Mouse (Mus musculus): ENCODE results near the gene Vmn1r212. TPM values are rescaled to one million over a fixed set of nuclear protein-coding genes. Genes with fewer than 3 reads are reported as not detected.
"Not testable (repeated sequence)": the region's sequence is repeated elsewhere in the genome, so short reads cannot be mapped to it uniquely, and the experiment has no call there.

Vmn1r212 gene
- polyA plus RNA-seq (2016; fragmentation: Nextera tagmentation; extraction: Ambion mirVana) = not detected in 2 replicates

DNA sequence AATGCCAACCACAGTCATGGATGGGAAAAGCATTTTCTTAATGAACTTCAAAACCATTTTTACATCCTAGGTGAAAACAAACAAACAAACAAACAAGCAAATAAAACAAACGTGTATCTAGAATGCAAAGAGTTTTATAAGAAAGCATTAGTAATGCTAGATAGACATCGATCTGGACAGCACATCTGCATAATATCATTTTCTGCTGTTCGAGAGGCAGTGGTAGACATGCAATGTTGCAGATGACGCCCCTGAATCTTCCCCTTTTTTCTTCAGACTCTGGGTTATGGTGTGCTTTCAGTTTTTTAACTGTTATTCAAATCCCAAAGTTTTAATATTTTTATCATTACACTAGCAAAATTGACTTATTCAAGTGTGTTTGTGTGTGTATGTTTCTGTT is at the start of gene Vmn1r212:
Gene Vmn1r212, minus strand, starts transcription at position 101 of the 400 bp plus-strand sequence.
- 82% methylated on average over 4 of the region's 4 CpGs for WGBS
- Histone ChIP-seq H3K27me3 (ENCODE audit: low read depth, poor library complexity, severe bottlenecking) (no peaks in the 10 kb centered on the region), H3K9me3 (replicated peaks) (no peaks in the 10 kb centered on the region), H3K4me1 (no peaks in the 10 kb centered on the region), H3K36me3 (no peaks in the 10 kb centered on the region), H3K27ac (no peak within 1 kb of the TSS), H3K4me3 (no peak within 1 kb of the TSS)
- no peak for DNase-seq (ENCODE audit: low spot score)

DNA sequence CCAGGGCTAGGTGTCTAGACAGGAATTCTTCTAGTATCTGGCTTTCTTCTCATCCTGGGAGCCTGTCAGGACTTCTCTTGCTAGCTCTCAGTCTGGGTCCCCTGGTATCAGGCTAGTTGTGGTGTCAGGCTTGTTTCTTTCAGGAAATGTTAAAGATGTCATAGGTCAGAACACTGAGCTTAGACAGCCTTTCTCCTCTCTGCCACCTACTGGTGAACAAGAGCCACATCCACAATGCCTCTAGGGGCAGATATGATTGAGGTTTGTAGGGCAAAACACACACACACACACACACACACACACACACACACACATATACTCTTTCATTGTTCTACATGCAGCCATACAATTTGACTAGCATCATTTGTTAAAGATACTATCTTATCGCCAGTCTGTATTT is 4.7 kb downstream of the Vmn1r212 start:
- Histone ChIP-seq H3K27me3 (ENCODE audit: low read depth, poor library complexity, severe bottlenecking) (no peaks in the 10 kb centered on the region), H3K4me3 (no peak overlapping the region)
- WGBS = 100% methylated on average over 1 of the region's 1 CpGs

DNA sequence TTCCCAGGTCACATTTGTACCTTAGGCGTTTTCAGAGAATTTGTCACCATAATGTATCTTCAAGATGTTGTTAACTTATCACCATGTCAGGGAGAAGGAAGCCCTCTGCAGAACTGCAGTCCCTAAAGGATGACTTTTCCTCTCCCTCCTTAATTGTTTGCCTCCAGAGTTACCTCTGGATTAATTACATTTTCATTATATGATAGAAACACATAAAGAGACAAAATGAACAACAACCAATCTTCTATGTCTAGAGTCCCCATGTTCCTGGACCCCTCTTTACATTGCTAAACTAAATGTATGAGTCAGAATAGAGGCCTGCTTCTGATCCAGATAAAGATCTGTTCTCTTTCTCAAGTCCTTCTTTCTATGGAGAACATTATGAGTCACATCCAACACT is 26.5 kb downstream of the Vmn1r212 start, which contains the start of gene Vmn1r211:
Gene Vmn1r211, minus strand, starts transcription at position 101 of the 400 bp plus-strand sequence.
- WGBS = 79% methylated on average over 1 of the region's 1 CpGs
- H3K27ac ChIP-seq = no peak within 1 kb of the TSS
- no peaks in the 10 kb centered on the region for H3K27me3 ChIP-seq (ENCODE audit: low read depth, poor library complexity, severe bottlenecking)
- no peak for DNase-seq (ENCODE audit: low spot score)
- H3K9me3 ChIP-seq (replicated peaks) = no peaks in the 10 kb centered on the region
- no peaks in the 10 kb centered on the region for H3K4me1 ChIP-seq
- H3K4me3 ChIP-seq = no peak within 1 kb of the TSS
- H3K36me3 ChIP-seq = no peaks in the 10 kb centered on the region

More for the DNA sequence above, 4.7 kb downstream of the Vmn1r212 start:
- no peak overlapping the region for H3K27ac ChIP-seq
- H3K4me1 ChIP-seq = no peaks in the 10 kb centered on the region
- no peak for DNase-seq (ENCODE audit: low spot score)
- no peaks in the 10 kb centered on the region for H3K36me3 ChIP-seq
- no peaks in the 10 kb centered on the region for H3K9me3 ChIP-seq (replicated peaks)

- H3K27me3 ChIP-seq (ENCODE audit: low read depth, poor library complexity, severe bottlenecking) = no peaks in the 10 kb centered on the region
- no peak for DNase-seq (ENCODE audit: low spot score)
- H3K27ac ChIP-seq = no peak overlapping the region
- 78% methylated on average over 4 of the region's 4 CpGs for WGBS
- no peak overlapping the region for H3K4me3 ChIP-seq
- H3K4me1 ChIP-seq = no peaks in the 10 kb centered on the region
- no peaks in the 10 kb centered on the region for H3K9me3 ChIP-seq (replicated peaks)
- no peaks in the 10 kb centered on the region for H3K36me3 ChIP-seq
Observed at GRCm38 (mm10) chr13:22854760-22855159, 29.2 kb downstream of the Vmn1r212 start.

DNA sequence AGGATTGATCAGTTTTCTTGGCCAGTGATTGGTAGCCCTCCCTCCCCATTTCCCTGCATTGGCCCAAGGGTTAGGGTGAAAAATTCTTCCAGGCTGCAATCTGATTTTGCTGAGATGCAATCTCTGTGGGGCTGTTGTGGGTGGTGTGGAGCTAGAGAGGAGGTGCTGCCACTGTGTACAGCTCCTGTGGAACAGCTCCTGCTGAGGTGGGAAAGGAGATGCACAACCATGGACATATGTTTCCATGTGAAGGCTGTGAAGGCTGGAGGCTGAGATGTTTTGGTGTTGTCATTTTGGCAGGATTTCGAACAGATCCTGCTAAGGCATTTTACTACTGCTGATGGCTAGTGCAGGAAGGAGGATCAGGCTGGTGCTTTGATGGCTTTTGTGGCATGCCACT is 37.2 kb downstream of the Vmn1r212 start:
- no peaks in the 10 kb centered on the region for H3K9me3 ChIP-seq (replicated peaks)
- 81% methylated on average over 1 of the region's 1 CpGs for WGBS

DNA sequence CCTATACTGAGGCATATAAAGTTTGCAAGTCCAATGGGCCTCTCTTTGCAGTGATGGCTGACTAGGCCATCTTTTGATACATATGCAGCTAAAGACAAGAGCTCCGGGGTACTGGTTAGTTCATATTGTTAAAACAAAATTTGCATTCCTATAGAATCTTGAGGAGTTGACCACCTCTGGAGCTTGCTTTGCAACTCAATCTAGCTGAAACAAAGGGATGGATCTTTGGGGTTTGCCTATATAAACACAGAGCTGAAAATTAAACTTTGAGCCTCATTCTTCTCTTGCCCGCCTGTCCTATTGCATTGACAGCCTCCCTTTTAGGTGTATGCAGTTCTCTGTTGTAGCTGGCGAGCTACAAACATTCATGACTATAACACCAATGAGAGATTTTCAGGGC is 39.7 kb downstream of the Vmn1r212 start:
- H3K4me1 ChIP-seq; H3K4me3 ChIP-seq; DNase-seq (ENCODE audit: low spot score); H3K27me3 ChIP-seq (ENCODE audit: low read depth, poor library complexity, severe bottlenecking); H3K9me3 ChIP-seq (replicated peaks); H3K27ac ChIP-seq; H3K36me3 ChIP-seq: not testable (repeated sequence)
- WGBS = 76% methylated on average over 3 of the region's 3 CpGs

More for the DNA sequence above, 37.2 kb downstream of the Vmn1r212 start:
- DNase-seq (ENCODE audit: low spot score) = no peak
- H3K4me1 ChIP-seq = no peaks in the 10 kb centered on the region
- H3K27ac ChIP-seq = no peak overlapping the region
- no peaks in the 10 kb centered on the region for H3K36me3 ChIP-seq
- H3K27me3 ChIP-seq (ENCODE audit: low read depth, poor library complexity, severe bottlenecking) = no peaks in the 10 kb centered on the region
- no peak overlapping the region for H3K4me3 ChIP-seq

Other genes with a start within 250 kb of the Vmn1r212 start
- not detected in 2 replicates for gene Vmn1r207-ps, start 154.6 kb downstream of the Vmn1r212 start, polyA plus RNA-seq (2016; fragmentation: Nextera tagmentation; extraction: Ambion mirVana)
- not detected in 2 replicates for gene Vmn1r208, start 106.8 kb downstream of the Vmn1r212 start, polyA plus RNA-seq (2016; fragmentation: Nextera tagmentation; extraction: Ambion mirVana)
- not detected in 2 replicates for gene Vmn1r209, start 74.5 kb downstream of the Vmn1r212 start, polyA plus RNA-seq (2016; fragmentation: Nextera tagmentation; extraction: Ambion mirVana)
- gene Vmn1r210, start 52.9 kb downstream of the Vmn1r212 start, polyA plus RNA-seq (2016; fragmentation: Nextera tagmentation; extraction: Ambion mirVana) = not detected in 2 replicates
- not detected in 2 replicates for gene Vmn1r211, start 26.6 kb downstream of the Vmn1r212 start, polyA plus RNA-seq (2016; fragmentation: Nextera tagmentation; extraction: Ambion mirVana)
- gene Vmn1r213, start 123.5 kb upstream of the Vmn1r212 start, polyA plus RNA-seq (2016; fragmentation: Nextera tagmentation; extraction: Ambion mirVana) = not detected in 2 replicates
- not detected in 2 replicates for gene Vmn1r214, start 146.2 kb upstream of the Vmn1r212 start, polyA plus RNA-seq (2016; fragmentation: Nextera tagmentation; extraction: Ambion mirVana)
- not detected in 2 replicates for gene Vmn1r215, start 183.8 kb upstream of the Vmn1r212 start, polyA plus RNA-seq (2016; fragmentation: Nextera tagmentation; extraction: Ambion mirVana)
- gene Vmn1r217, start 234.0 kb upstream of the Vmn1r212 start, polyA plus RNA-seq (2016; fragmentation: Nextera tagmentation; extraction: Ambion mirVana) = not detected in 2 replicates
- gene Vmn1r218, start 248.9 kb upstream of the Vmn1r212 start, polyA plus RNA-seq (2016; fragmentation: Nextera tagmentation; extraction: Ambion mirVana) = not detected in 2 replicates

Data from limb, embryonic 10.5 days (tissue).